Mouse (Mus musculus) CH12.LX (cell line): ENCODE measurements around the gene Cma1. TPM values are rescaled to one million over a fixed set of nuclear protein-coding genes. Genes with fewer than 3 reads are reported as not detected.
A peak's percentile ranks its signal among the peaks of the same experiment; 100 is the strongest.

ENCODE experiments used
- DNase-seq: peaks from one replicate; pipeline ENCODE4 v3.0.0-alpha.2; 2013; ENCODE audit errors: extremely low read depth
- H3K27ac ChIP-seq: 2 replicates; pipeline ENCODE4 v1.5.1; 2012; ENCODE audit warnings: low read depth, mild to moderate bottlenecking, control low read depth, moderate library complexity; ENCODE audit not compliant: insufficient read depth
- H3K27me3 ChIP-seq: replicated peaks from 2 replicates; pipeline ENCODE3; 2012; ENCODE audit warnings: inconsistent platforms
- H3K36me3 ChIP-seq, 2 experiments: replicated peaks in 1 of 2; 2 replicates each; pipeline versions ENCODE3 to v1.6.1; 2012; ENCODE audit warnings: inconsistent platforms in 1 of 2, low read length in 1 of 2, mild to moderate bottlenecking in 1 of 2, mixed read lengths in 1 of 2, moderate library complexity in 1 of 2; ENCODE audit not compliant: control insufficient read depth in 1 of 2, insufficient read depth in 1 of 2
- H3K4me1 ChIP-seq, 2 experiments: 2 replicates each; pipeline ENCODE4 v1.6.1; 2012; ENCODE audit warnings: inconsistent platforms in 1 of 2, moderate library complexity in 1 of 2; ENCODE audit not compliant: insufficient read depth in 2 of 2, control insufficient read depth in 1 of 2
- H3K4me2 ChIP-seq: 2 replicates; pipeline ENCODE4 v1.6.1; 2012; ENCODE audit warnings: low read depth, mild to moderate bottlenecking, control low read depth; ENCODE audit not compliant: poor library complexity, insufficient read depth, severe bottlenecking
- H3K4me3 ChIP-seq, 3 experiments: fragments of 150-350 bp in 1 of 3; sonication (generic) in 1 of 3; replicated peaks in 1 of 3; 2 replicates each; pipeline versions ENCODE3 to v1.5.1; 2011 to 2012; ENCODE audit warnings: low read depth in 2 of 3, low read length in 2 of 3, mild to moderate bottlenecking in 2 of 3, moderate library complexity in 2 of 3, control low read depth in 1 of 3, improper control_type of control experiment in 1 of 3, inconsistent platforms in 1 of 3, mixed read lengths in 1 of 3; ENCODE audit not compliant: poor library complexity in 1 of 3
- H3K79me2 ChIP-seq: replicated peaks from 2 replicates; pipeline ENCODE4 v1.6.1; 2012; ENCODE audit warnings: mild to moderate bottlenecking, moderate library complexity; ENCODE audit not compliant: control insufficient read depth, poor library complexity, insufficient read depth, severe bottlenecking; ENCODE audit errors: extremely low read depth
- H3K9ac ChIP-seq: 2 replicates; pipeline ENCODE4 v1.6.1; 2012; ENCODE audit warnings: low read depth, mild to moderate bottlenecking, control low read depth, moderate library complexity; ENCODE audit not compliant: insufficient read depth
- H3K9me3 ChIP-seq: replicated peaks from 2 replicates; pipeline ENCODE3; 2012; ENCODE audit warnings: low read length, inconsistent platforms, mixed read lengths
- BHLHE40 ChIP-seq: IDR thresholded peaks from 2 replicates; pipeline ENCODE4 v1.6.1; 2011; ENCODE audit warnings: mild to moderate bottlenecking, low read depth, low read length, improper control_type of control experiment
- CHD1 ChIP-seq: IDR thresholded peaks from 2 replicates; pipeline ENCODE4 v1.6.1; 2012; ENCODE audit warnings: low read depth, low read length, improper control_type of control experiment, inconsistent platforms
- CHD2 ChIP-seq: IDR thresholded peaks from 2 replicates; pipeline ENCODE4 v1.6.1; 2011; ENCODE audit warnings: low read length, improper control_type of control experiment
- ELF1 ChIP-seq: IDR thresholded peaks from 2 replicates; pipeline ENCODE4 v1.6.1; 2014; ENCODE audit warnings: low read depth, mild to moderate bottlenecking, inconsistent platforms, low read length, improper control_type of control experiment
- ETS1 ChIP-seq: conservative IDR thresholded peaks from 2 replicates; pipeline ENCODE4 v1.6.1; 2012; ENCODE audit warnings: low read depth, mild to moderate bottlenecking, inconsistent platforms, low read length, improper control_type of control experiment, moderate library complexity
- GABPA ChIP-seq: IDR thresholded peaks from 2 replicates; pipeline ENCODE4 v1.6.1; 2012; ENCODE audit warnings: low read depth, low read length, improper control_type of control experiment, inconsistent platforms; ENCODE audit not compliant: insufficient replicate concordance
- HCFC1 ChIP-seq: IDR thresholded peaks from 2 replicates; pipeline ENCODE4 v1.6.1; 2012; ENCODE audit warnings: low read depth, mild to moderate bottlenecking, inconsistent platforms, low read length, improper control_type of control experiment
- IRF4 ChIP-seq: IDR thresholded peaks from 2 replicates; pipeline ENCODE4 v1.6.1; 2014; ENCODE audit warnings: low read depth, mild to moderate bottlenecking, inconsistent platforms, low read length, improper control_type of control experiment
- JUN ChIP-seq: IDR thresholded peaks from 2 replicates; pipeline ENCODE4 v1.6.1; 2011; ENCODE audit warnings: low read depth, mild to moderate bottlenecking, low read length, improper control_type of control experiment, moderate library complexity; ENCODE audit not compliant: insufficient read depth
- JUND ChIP-seq: conservative IDR thresholded peaks from 2 replicates; pipeline ENCODE4 v1.6.1; 2011; ENCODE audit warnings: low read depth, low read length, improper control_type of control experiment
- KAT2A ChIP-seq: IDR thresholded peaks from 2 replicates; pipeline ENCODE4 v1.6.1; 2012; ENCODE audit warnings: low read length, improper control_type of control experiment, inconsistent platforms; ENCODE audit not compliant: insufficient replicate concordance
- MAFK ChIP-seq: IDR thresholded peaks from 2 replicates; pipeline ENCODE4 v1.6.1; 2011; ENCODE audit warnings: low read length, improper control_type of control experiment; ENCODE audit not compliant: insufficient replicate concordance
- MAX ChIP-seq: IDR thresholded peaks from 2 replicates; pipeline ENCODE4 v1.6.1; 2011; ENCODE audit warnings: low read length, improper control_type of control experiment
- MAZ ChIP-seq: IDR thresholded peaks from 2 replicates; pipeline ENCODE4 v1.6.1; 2012; ENCODE audit warnings: low read depth, mild to moderate bottlenecking, inconsistent platforms, low read length, improper control_type of control experiment, moderate library complexity
- MEF2A ChIP-seq: IDR thresholded peaks from 2 replicates; pipeline ENCODE4 v1.6.1; 2014; ENCODE audit warnings: low read depth, mild to moderate bottlenecking, inconsistent platforms, low read length, improper control_type of control experiment, borderline replicate concordance
- MXI1 ChIP-seq: IDR thresholded peaks from 2 replicates; pipeline ENCODE4 v1.6.1; 2011; ENCODE audit warnings: mild to moderate bottlenecking, low read depth, low read length, improper control_type of control experiment
- MYC ChIP-seq: IDR thresholded peaks from 2 replicates; pipeline ENCODE4 v1.6.1; 2011; ENCODE audit warnings: low read depth, mild to moderate bottlenecking, improper control_type of control experiment, low read length
- NELFE ChIP-seq: IDR thresholded peaks from 2 replicates; pipeline ENCODE4 v1.6.1; 2011; ENCODE audit warnings: low read depth, low read length, improper control_type of control experiment
- NRF1 ChIP-seq: IDR thresholded peaks from 2 replicates; pipeline ENCODE4 v1.6.1; 2014; ENCODE audit warnings: low read depth, mild to moderate bottlenecking, inconsistent platforms, low read length, improper control_type of control experiment, moderate library complexity
- PAX5 ChIP-seq: IDR thresholded peaks from 2 replicates; pipeline ENCODE4 v1.6.1; 2012; ENCODE audit warnings: low read length, inconsistent platforms, mixed read lengths
- POLR2A ChIP-seq: IDR thresholded peaks from 2 replicates; pipeline ENCODE4 v1.6.1; 2011; ENCODE audit warnings: low read depth, mild to moderate bottlenecking, improper control_type of control experiment, low read length
- POLR2AphosphoS2 ChIP-seq: IDR thresholded peaks from 2 replicates; pipeline ENCODE4 v1.6.1; 2011; ENCODE audit warnings: low read depth, low read length, improper control_type of control experiment
- RCOR1 ChIP-seq: conservative IDR thresholded peaks from 2 replicates; pipeline ENCODE4 v1.6.1; 2012; ENCODE audit warnings: low read depth, mild to moderate bottlenecking, inconsistent platforms, low read length, improper control_type of control experiment
- SIN3A ChIP-seq: IDR thresholded peaks from 2 replicates; pipeline ENCODE4 v1.6.1; 2012; ENCODE audit warnings: low read length, improper control_type of control experiment, inconsistent platforms
- SMC3 ChIP-seq: IDR thresholded peaks from 2 replicates; pipeline ENCODE4 v1.6.1; 2011; ENCODE audit warnings: low read depth, low read length, improper control_type of control experiment
- TBP ChIP-seq: conservative IDR thresholded peaks from 2 replicates; pipeline ENCODE4 v1.6.1; 2011; ENCODE audit warnings: low read depth, low read length, improper control_type of control experiment
- TCF12 ChIP-seq: IDR thresholded peaks from 2 replicates; pipeline ENCODE4 v1.6.1; 2014; ENCODE audit warnings: low read depth, mild to moderate bottlenecking, inconsistent platforms, low read length, improper control_type of control experiment
- UBTF ChIP-seq: IDR thresholded peaks from 2 replicates; pipeline ENCODE4 v1.6.1; 2012; ENCODE audit warnings: low read depth, mild to moderate bottlenecking, inconsistent platforms, low read length, improper control_type of control experiment, moderate library complexity
- USF1 ChIP-seq: IDR thresholded peaks from 2 replicates; pipeline ENCODE4 v1.6.1; 2014; ENCODE audit warnings: low read depth, mild to moderate bottlenecking, inconsistent platforms, low read length, improper control_type of control experiment
- USF2 ChIP-seq: conservative IDR thresholded peaks from 2 replicates; pipeline ENCODE4 v1.6.1; 2011; ENCODE audit warnings: low read depth, low read length, improper control_type of control experiment
- ZC3H11A ChIP-seq: IDR thresholded peaks from 2 replicates; pipeline ENCODE4 v1.6.1; 2012; ENCODE audit warnings: low read depth, mild to moderate bottlenecking, inconsistent platforms, low read length, improper control_type of control experiment
- ZKSCAN1 ChIP-seq: IDR thresholded peaks from 2 replicates; pipeline ENCODE4 v1.6.1; 2012; ENCODE audit warnings: low read depth, inconsistent platforms, low read length, improper control_type of control experiment, borderline replicate concordance
- ZMIZ1 ChIP-seq: IDR thresholded peaks from 2 replicates; pipeline ENCODE4 v1.6.1; 2012; ENCODE audit warnings: low read depth, mild to moderate bottlenecking, inconsistent platforms, low read length, improper control_type of control experiment
- dilution Hi-C: fragments of 300-500 bp; cut with MboI; formaldehyde crosslinking; loops from 2 replicates; pipeline ENCODE4 v1.14.3; 2020; ENCODE audit warnings: low sequenced_read_pairs; ENCODE audit not compliant: extremely low pct_unique_long_range_greater_than_20kb, extremely low pct_ligation_motif_present
- in situ Hi-C: fragments of 300-500 bp; cut with MboI; formaldehyde crosslinking; loops from 3 replicates; pipeline ENCODE4 v1.14.3; 2019; ENCODE audit warnings: low sequenced_read_pairs, low pct_ligation_motif_present, low pct_unique_long_range_greater_than_20kb, mixed read lengths
- polyA plus RNA-seq: library from polyadenylated mRNA; unstranded; fragments of >175 nt; gene quantifications from 2 replicates; pipeline ENCODE4 v1.2.1, GENCODE M21; 2012; ENCODE audit warnings: low read depth; ENCODE audit not compliant: insufficient read length
- total RNA-seq, 2 experiments: library from RNA; depleted of rRNA; stranded (reverse); fragments of 300-350 nt in 1 of 2; fragments of >200 nt in 1 of 2; gene quantifications; 2 replicates each; pipeline ENCODE4 v1.2.3; 2012 to 2014

Gene Cma1
- total and polyA plus RNA-seq, 3 experiments = not detected

DNA sequence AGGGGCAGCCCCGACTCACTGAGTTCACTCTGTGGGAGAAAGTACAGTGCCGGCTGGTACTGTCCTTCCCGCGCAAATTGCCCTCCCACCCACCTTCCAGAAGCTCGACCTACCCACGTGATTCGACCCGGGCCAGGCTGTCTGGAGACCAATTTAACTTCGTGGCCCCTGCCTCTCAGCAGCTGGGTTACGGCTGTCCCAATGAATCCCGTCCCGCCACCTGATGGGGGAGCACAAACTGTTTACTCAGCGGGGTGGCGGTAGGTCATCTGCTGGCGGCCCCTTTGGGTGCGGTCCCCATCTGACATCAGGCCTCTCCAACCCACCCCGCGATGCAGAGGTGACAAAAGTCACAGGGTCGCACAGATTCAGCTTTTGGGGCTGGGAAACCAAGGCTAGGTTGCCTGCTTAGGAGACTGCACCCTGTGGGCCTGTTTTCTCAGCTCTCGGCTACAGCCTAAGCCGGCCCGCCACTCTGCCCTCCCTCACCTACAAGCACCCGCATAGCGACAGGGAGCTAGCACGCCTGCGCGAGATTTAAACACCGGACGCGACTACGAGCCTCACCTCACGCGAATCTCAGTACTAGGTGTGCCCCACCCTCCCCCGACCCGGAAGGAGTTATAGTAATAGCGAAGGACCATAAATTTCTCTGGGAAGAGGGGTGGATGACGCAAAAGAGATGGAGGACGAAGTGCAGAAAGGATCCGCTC, 44.6 kb downstream of the Cma1 start, which contains the start of gene Sdr39u1:
Sdr39u1 (minus strand) TSS at position 593 of the 713 bp plus-strand sequence.
- Histone ChIP-seq H3K27ac (peak within 1 kb of the TSS; percentile 89), H3K36me3 (peaks cover 33 to 41% of the 10 kb centered on the region in 2 experiments), H3K4me3 (peak within 1 kb of the TSS; percentile 73 to 82 (median 73)), H3K79me2 (no peaks in the 10 kb centered on the region), H3K27me3 (no peaks in the 10 kb centered on the region), H3K4me1 (peaks cover 13 to 29% of the 10 kb centered on the region in 2 experiments; a peak in 3 of 4 replicates), H3K9me3 (no peaks in the 10 kb centered on the region), H3K4me2 (peak within 1 kb of the TSS; percentile 68), H3K9ac (peak within 1 kb of the TSS; percentile 92)
- TF ChIP-seq RCOR1 (no peak), POLR2A (peak; percentile 97), USF2 (peak; percentile 65), MAFK (no peak), TBP (peak; percentile 92), ETS1 (no peak; the same call in 1 of the 2 replicates), CHD2 (peak; percentile 97), USF1 (peak; percentile 75), POLR2AphosphoS2 (peak; percentile 58; the same call in 1 of the 2 replicates), MYC (peak; percentile 82; the same call in 1 of the 2 replicates), NELFE (peak; percentile 88), ZMIZ1 (peak; percentile 78; the same call in 1 of the 2 replicates), PAX5 (no peak), NRF1 (peak; percentile 86), UBTF (no peak), CHD1 (no peak), ZC3H11A (no peak), IRF4 (no peak), MXI1 (peak; percentile 49; the same call in 1 of the 2 replicates), ELF1 (peak; percentile 86), BHLHE40 (peak; percentile 54), TCF12 (peak; percentile 82), MEF2A (no peak), KAT2A (peak; percentile 68; the same call in 1 of the 2 replicates), SIN3A (peak; percentile 70), SMC3 (no peak), JUN (no peak), MAX (peak; percentile 82), MAZ (peak; percentile 94), HCFC1 (peak; percentile 81), JUND (no peak), ZKSCAN1 (no peak), GABPA (no peak)
- dilution Hi-C loops (no loop called here), in situ Hi-C loops (no loop called here)
- peak; percentile 96 for DNase-seq
